Mouse (Mus musculus): Measurements from ENCODE around the gene Fbxl8.

The Fbxl8 gene

DNA sequence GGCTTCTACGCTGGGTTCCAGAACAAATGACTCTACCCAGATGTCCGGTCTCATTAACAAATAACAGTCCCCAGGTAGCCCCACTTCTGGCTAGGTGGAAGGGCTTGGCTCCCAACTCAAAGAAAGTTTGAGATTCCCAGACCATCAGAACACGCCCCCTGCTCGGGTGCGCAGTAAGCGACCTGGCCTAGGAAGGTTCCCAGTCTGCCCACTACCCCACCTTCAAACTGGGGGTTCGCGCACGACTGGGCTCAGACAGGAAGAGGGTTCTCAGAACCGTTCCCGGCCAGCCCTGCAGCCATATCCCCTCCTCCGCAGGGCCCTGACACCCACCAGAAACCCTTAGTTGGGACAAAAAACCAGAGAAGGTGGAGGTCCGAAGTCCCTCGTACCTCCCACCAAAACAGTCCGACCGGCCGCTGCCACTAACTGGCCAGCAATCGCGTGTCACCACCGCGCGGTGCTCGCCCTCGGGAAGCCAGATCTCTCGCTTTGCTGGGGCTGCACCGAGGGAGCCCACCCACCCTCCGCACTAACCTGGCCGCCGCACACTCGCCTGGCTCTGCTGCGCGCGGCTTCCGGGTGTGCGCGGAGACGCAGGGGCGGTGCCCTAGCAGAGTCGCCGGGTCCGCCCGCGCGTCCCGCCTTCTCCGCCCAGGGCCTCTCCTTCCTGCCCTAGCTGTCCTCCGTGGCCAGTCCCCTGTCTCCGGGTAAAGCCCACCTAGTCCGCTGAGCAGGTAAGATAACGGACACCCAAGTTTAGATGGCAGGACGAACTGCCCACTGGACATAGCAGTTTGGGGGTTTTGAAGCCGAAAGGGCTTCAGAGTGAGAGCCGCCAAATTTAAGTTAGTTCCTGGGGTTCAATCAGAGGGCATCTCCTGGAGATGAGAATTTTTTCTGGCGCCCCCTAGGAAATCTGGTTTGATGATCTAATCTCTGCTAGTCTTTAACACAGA is at the start of gene Fbxl8, which contains the start of gene Tradd:
TSS of gene Fbxl8 (plus strand) at position 625 of the 959 bp plus-strand sequence.
TSS of gene Tradd (minus strand) at position 586 of the 959 bp plus-strand sequence.
- POLR2A ChIA-PET, result interaction anchor here (0.5 to 2.2 kb wide), 12 partner anchors 9 to 207 kb away, joined by 3 to 6 read pairs (median 4); partner anchors contain the start of genes B3gnt9 (in 3 of the 4), D230025D16Rik (in 1 of the 4), Exoc3l (in 1 of the 4) and Fhod1 (in 1 of the 4)
- CTCF ChIA-PET, result interaction anchor here (0.6 to 2.9 kb wide), 13 partner anchors 9 to 207 kb away, joined by 3 to 14 read pairs (median 3); partner anchors contain the start of genes B3gnt9 (in 2 of the 4) and Tppp3 (in 1 of the 4)

DNA sequence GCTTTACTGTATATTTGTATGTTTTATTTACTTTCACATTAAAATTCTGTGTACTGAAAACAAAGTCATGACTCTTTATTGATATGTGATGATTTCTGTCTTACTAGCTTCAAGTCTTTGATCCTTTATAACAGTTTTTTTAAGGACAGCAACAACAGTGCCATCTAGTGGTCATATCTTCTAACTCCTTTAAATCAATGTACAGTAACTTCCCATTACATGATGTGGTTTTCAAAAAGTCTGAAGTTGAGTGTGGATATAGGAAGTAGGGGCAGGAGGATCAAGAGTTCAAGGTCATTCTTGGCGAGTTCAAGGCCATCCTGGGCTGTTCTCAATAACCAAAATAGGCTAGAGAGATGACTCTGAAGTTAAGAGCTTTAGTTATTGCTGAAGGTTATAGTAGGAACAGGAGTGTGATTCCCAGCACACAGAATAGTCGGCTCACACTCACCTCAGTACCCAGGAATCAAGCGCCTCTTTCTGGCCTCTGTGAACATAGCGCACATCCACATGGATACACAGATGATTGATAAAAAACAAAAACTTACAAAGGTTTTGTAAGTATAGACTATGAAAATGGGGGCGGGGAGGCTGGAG is 46.4 kb upstream of the Fbxl8 start:
- POLR2A ChIA-PET, result interaction anchor here in 3 of 4 experiments (0.6 to 9.6 kb wide), 12 partner anchors 10 to 130 kb away, joined by 3 to 119 read pairs (median 3); partner anchors contain the start of genes B3gnt9 (in 1 of the 3), E2f4 (in 1 of the 3) and Fhod1 (in 1 of the 3)
- CTCF ChIA-PET, result interaction anchor here (0.6 to 2.1 kb wide), 36 partner anchors 8 to 616 kb away, joined by 3 to 9 read pairs (median 4); partner anchors contain the start of genes Exoc3l (in 2 of the 4) and B3gnt9 (in 1 of the 4)

- ChIA-PET CTCF (interaction anchor here (0.6 to 2.9 kb wide), 8 partner anchors 9 to 124 kb away, joined by 3 to 17 read pairs (median 5); partner anchors contain the start of genes B3gnt9 (in 1 of the 4) and Fhod1 (in 1 of the 4)), POLR2A (interaction anchor here (0.6 to 9.6 kb wide), 44 partner anchors 7 to 621 kb away, joined by 3 to 153 read pairs (median 6); partner anchors contain the start of genes B3gnt9 (in 3 of the 4), 4931428F04Rik (in 1 of the 4), Cbfb (in 1 of the 4) and E2f4 (in 1 of the 4))
Measured at GRCm38 (mm10) chr8:105223850-105224249, 40.6 kb upstream of the Fbxl8 start.

GRCm38 (mm10) chr8:105224413-105225271 is 39.8 kb upstream of the Fbxl8 start, which contains the start of gene D230025D16Rik:
TSS of gene D230025D16Rik (plus strand) at chr8:105225145.
- CTCF ChIA-PET, result interaction anchor here (0.5 to 2.9 kb wide), 18 partner anchors 9 to 291 kb away, joined by 3 to 17 read pairs (median 3); partner anchors contain the start of gene B3gnt9 (in 1 of the 4)

GRCm38 (mm10) chr8:105225272-105225593 is 39.2 kb upstream of the Fbxl8 start:
- POLR2A ChIA-PET, result interaction anchor here (0.6 to 9.6 kb wide), 52 partner anchors 8 to 622 kb away, joined by 3 to 153 read pairs (median 5); partner anchors contain the start of genes B3gnt9 (in 3 of the 4), E2f4 (in 2 of the 4), 4931428F04Rik (in 1 of the 4) and Cbfb (in 1 of the 4)

More at GRCm38 (mm10) chr8:105224413-105225271, 39.8 kb upstream of the Fbxl8 start, which contains the start of gene D230025D16Rik:
- POLR2A ChIA-PET, result interaction anchor here (0.5 to 9.6 kb wide), 69 partner anchors 8 to 650 kb away, joined by 3 to 153 read pairs (median 4); partner anchors contain the start of genes B3gnt9 (in 3 of the 4), E2f4 (in 2 of the 4), 4931428F04Rik (in 1 of the 4) and Cbfb (in 1 of the 4)

DNA sequence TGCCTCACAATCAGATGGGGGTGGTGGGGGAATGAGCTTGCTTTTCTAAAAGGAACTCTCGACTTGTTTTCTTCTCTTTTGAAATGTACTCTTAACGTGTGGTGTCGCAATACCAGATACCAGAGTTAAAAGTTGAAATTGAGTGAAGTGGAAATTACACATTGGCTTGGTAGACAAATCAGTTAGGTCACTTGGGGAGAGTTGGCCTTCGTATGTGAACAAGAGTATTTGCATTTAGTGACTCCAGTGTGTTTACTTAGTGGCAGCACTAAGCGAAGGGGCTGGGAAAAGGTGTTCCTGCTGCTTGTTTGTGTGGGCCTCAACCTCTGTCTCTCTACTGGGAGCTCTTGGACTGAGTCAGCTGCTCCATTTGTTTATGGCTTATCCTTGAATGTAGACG is 38.5 kb upstream of the Fbxl8 start:
- ChIA-PET CTCF (interaction anchor here in 2 of 4 experiments (0.9 to 2.9 kb wide), 3 partner anchors 8 to 28 kb away, joined by 3 to 9 read pairs (median 3); no protein-coding TSS in a partner anchor), POLR2A (interaction anchor here in 3 of 4 experiments (0.6 to 9.6 kb wide), 14 partner anchors 8 to 145 kb away, joined by 3 to 153 read pairs (median 6); partner anchors contain the start of genes B3gnt9 (in 2 of the 3) and Fbxl8 (in 1 of the 3))

More at GRCm38 (mm10) chr8:105225272-105225593, 39.2 kb upstream of the Fbxl8 start:
- CTCF ChIA-PET, result interaction anchor here (0.8 to 2.9 kb wide), 12 partner anchors 8 to 64 kb away, joined by 3 to 17 read pairs (median 4); no protein-coding TSS in a partner anchor

- POLR2A ChIA-PET, result interaction anchor here (0.5 to 15.3 kb wide), 36 partner anchors 7 to 1764 kb away, joined by 3 to 255 read pairs (median 6); partner anchors contain the start of genes D230025D16Rik (in 4 of the 4), B3gnt9 (in 3 of the 4), 4931428F04Rik (in 2 of the 4) and Exoc3l (in 1 of the 4)
- CTCF ChIA-PET, result interaction anchor here (0.6 to 3.5 kb wide), 13 partner anchors 14 to 390 kb away, joined by 3 to 18 read pairs (median 5); partner anchors contain the start of gene B3gnt9 (in 1 of the 4)
Measured at GRCm38 (mm10) chr8:105231503-105232320, 32.7 kb upstream of the Fbxl8 start.

DNA sequence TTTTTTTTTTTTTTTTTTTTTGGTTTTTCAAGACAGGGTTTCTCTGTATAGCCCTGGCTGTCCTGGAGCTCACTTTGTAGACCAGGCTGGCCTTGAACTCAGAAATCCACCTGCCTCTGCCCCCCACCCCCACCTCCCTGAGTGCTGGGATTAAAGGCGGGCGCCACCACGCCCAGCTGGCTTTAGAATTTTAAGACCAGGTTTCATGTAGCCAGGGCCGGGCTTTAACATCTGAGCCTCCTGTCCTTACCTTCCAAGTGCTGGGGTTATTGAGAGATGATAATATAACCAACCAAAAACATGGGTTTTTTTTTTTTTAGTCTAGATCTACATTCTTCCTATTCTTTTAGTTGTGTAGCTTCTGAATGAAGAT is 32.1 kb upstream of the Fbxl8 start:
- ChIA-PET POLR2A (interaction anchor here (0.7 to 15.3 kb wide), 34 partner anchors 7 to 1763 kb away, joined by 3 to 255 read pairs (median 6); partner anchors contain the start of genes B3gnt9 (in 4 of the 4), D230025D16Rik (in 4 of the 4), 4931428F04Rik (in 2 of the 4) and Exoc3l (in 1 of the 4)), CTCF (interaction anchor here (0.6 to 3.5 kb wide), 13 partner anchors 13 to 390 kb away, joined by 3 to 18 read pairs (median 5); partner anchors contain the start of gene B3gnt9 (in 1 of the 4))

DNA sequence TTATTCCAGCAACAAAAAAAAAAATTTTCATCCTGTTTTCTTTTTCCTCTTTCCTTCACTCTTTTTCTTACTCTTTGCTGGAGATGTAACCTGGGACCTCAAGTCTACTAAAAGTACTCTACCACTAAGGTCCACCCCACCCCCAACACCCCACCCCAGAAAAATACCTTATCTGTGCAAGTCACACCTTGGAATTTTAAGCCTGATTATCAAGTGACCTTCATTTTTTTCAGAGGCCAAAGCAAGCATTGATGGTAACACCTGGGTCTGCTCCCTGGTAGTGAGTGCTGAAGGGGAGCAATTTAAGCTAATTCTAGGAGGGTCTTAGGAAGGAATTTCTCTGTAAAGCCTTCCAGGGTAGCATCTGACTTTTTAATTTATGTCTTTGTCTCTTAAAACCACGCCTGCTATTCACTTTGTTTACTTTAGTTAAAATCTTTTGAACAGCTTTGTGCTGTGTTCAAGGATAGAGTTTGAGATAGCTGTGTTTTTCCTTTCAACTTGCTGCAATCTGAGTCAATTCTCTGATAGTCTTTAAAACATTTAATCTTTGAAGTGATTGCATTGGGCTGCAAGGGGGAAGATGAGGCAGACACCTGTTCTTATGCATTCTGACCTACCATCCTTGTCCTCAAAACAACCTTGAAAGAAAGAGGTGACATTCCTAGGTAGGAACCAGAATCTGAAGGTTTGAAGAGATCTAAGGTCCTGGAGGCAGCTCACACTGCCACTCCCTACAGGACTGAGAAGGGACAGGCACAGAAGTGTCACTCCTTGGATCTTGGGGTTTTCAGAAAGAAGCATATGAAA is 31.1 kb upstream of the Fbxl8 start:
- CTCF ChIA-PET, result interaction anchor here (0.5 to 3.5 kb wide), 18 partner anchors 8 to 669 kb away, joined by 3 to 15 read pairs (median 4); partner anchors contain the start of gene D230025D16Rik (in 1 of the 4)
- POLR2A ChIA-PET, result interaction anchor here (0.5 to 15.3 kb wide), 37 partner anchors 8 to 602 kb away, joined by 3 to 255 read pairs (median 5); partner anchors contain the start of genes B3gnt9 (in 4 of the 4), D230025D16Rik (in 4 of the 4), 4931428F04Rik (in 1 of the 4) and Fhod1 (in 1 of the 4)

DNA sequence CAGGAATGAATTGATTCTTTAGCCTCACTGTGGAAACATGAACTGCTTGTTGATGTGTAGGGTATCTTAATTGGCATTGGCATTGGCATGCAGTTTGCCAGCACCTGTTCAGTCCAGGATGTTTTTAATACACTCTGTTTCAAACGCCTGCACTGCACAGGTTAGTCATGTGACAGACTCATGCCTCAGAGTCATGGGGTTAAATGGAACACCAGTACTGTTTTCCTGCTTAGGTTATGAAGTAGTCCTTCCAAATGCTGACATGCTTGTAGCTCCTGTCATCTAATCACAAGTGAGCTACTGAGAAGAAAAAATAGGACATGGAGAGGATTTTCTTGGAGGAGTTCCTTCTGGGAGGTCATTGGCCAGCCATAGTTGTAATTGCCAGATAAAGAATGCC is 29.2 kb upstream of the Fbxl8 start:
- ChIA-PET POLR2A (interaction anchor here in 3 of 4 experiments (0.6 to 15.3 kb wide), 16 partner anchors 11 to 236 kb away, joined by 3 to 255 read pairs (median 4); partner anchors contain the start of genes B3gnt9 (in 3 of the 3), D230025D16Rik (in 3 of the 3), 4931428F04Rik (in 1 of the 3) and Cbfb (in 1 of the 3)), CTCF (interaction anchor here in 3 of 4 experiments (1.0 to 3.7 kb wide), 3 partner anchors 17 to 24 kb away, joined by 3 to 19 read pairs (median 15); no protein-coding TSS in a partner anchor)

GRCm38 (mm10) chr8:105237442-105238142 is 26.9 kb upstream of the Fbxl8 start:
- ChIA-PET POLR2A (interaction anchor here (0.6 to 15.3 kb wide), 25 partner anchors 9 to 451 kb away, joined by 3 to 255 read pairs (median 3); partner anchors contain the start of genes B3gnt9 (in 3 of the 4), D230025D16Rik (in 2 of the 4), Cbfb (in 1 of the 4) and E2f4 (in 1 of the 4)), CTCF (interaction anchor here in 3 of 4 experiments (0.6 to 3.7 kb wide), 8 partner anchors 13 to 175 kb away, joined by 3 to 19 read pairs (median 4); partner anchors contain the start of genes B3gnt9 (in 1 of the 3) and D230025D16Rik (in 1 of the 3))

DNA sequence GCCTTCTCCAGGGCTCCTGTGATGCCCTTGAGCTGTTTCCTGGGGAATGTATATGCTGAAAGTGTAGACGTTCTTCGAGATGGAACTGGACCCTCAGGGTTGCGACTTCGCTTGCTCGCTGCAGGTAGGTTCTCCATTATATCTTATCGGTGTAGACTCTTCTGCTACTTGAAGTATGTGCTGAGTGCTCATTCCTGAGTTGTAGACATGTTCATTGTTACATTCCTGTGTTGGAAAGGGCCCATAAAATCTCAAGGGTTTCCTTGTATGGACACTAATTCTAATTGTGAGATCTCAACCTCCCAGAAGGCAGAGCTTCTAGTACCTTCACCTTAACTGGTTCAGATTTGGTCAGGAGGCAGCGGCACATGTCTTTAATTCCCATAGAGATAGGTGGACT is 23.4 kb upstream of the Fbxl8 start:
- ChIA-PET POLR2A (interaction anchor here in 3 of 4 experiments (1.2 to 15.3 kb wide), 8 partner anchors 8 to 19 kb away, joined by 3 to 255 read pairs (median 7); partner anchors contain the start of genes D230025D16Rik (in 3 of the 3) and B3gnt9 (in 2 of the 3)), CTCF (interaction anchor here in 2 of 4 experiments (0.7 to 1.6 kb wide), 3 partner anchors 12 to 103 kb away, joined by 3 read pairs; partner anchors contain the start of gene D230025D16Rik (in 1 of the 2))

DNA sequence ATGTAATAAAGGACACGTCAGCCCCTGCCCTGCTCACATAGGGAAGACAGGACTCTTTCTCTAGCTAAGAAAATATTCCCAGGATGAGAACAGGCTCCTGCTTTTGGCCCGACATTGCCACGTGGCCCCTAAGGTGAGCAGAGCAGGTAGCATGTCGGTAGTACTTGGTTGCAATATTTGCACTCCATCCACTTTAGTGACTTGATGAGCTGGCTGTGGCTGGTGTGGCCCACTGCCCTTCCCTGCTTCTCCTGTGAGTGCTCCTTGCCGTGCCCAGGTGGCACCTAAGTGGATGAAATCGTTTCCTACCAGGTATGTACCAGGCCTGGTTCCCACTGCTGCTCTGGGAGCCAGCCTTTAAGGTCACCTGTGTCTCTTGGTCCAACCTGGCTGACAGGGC is 12.5 kb upstream of the Fbxl8 start:
- ChIA-PET POLR2A (interaction anchor here in 2 of 4 experiments (0.5 to 14.1 kb wide), 6 partner anchors 14 to 96 kb away, joined by 3 to 255 read pairs (median 12); partner anchors contain the start of genes D230025D16Rik (in 1 of the 2) and Fhod1 (in 1 of the 2)), CTCF (no interaction called here)

All from embryonic stem cell, embryonic (primary cell).